Mouse (Mus musculus): ENCODE data around the gene Prss16. TPM values are rescaled to one million over a fixed set of nuclear protein-coding genes. Genes with fewer than 3 reads are reported as not detected.
A peak's percentile ranks its signal among the peaks of the same experiment; 100 is the strongest.

The Prss16 gene
- polyA plus RNA-seq, 1 experiment = 0.98 TPM

DNA sequence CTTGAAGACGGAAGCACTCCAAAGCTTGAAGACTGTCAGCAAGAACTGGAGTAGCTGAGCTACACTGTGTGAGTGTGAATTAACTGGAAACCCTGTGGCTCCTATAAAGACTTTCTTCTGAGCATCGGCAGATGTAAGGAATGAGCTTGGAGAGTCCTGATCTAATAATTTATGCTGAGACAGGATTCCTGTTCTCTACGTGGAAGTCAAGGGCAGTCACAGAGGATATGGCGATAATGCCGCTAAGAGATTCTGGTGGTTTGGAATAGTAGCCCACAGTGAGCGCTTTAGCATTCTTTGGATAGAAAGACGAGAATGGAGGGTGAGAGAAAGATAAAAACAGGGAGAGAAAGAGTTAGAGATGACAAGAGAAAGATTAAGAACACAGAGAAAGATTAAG, 1.7 kb downstream of the Prss16 start:
- Histone ChIP-seq H3K4me1 (ENCODE audit: control insufficient read depth, insufficient read depth, low read length) (0 out of 2 replicates have a peak, but pooled peaks cover 2% of the 10 kb centered on the region), H3K27ac (ENCODE audit: insufficient read depth, low read length) (no peak overlapping the region), H3K4me3 (ENCODE audit: insufficient read depth, low read length) (no peak overlapping the region)
- TF ChIP-seq CTCF (IDR thresholded peaks at IDR 0.05; ENCODE audit: borderline replicate concordance, insufficient read depth, low read length) (no peak), POLR2A (IDR thresholded peaks at IDR 0.05; ENCODE audit: low read depth, low read length) (no peak)

DNA sequence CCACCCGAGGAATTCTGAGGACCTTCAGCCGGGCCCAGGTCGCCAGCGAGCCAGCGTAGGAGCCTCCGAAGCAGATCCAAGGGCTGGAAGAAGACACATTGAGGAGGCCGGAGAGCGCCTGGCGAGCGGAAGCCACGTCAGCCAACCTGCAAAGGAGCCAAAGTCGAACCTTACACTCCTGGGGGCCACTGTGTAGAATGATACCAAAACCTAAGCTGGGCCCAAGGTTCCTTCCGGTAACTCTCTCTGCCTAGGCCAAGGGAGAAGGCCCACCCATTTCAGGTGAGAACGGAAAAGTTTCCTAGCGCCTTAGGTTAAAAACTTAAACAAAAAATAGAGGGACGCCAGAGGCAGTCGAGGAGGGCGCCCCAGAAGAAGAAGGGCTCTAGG, 2.4 kb downstream of the Prss16 start:
- TF ChIP-seq CTCF (IDR thresholded peaks at IDR 0.05; ENCODE audit: borderline replicate concordance, insufficient read depth, low read length) = no peak
- TF ChIP-seq POLR2A (IDR thresholded peaks at IDR 0.05; ENCODE audit: low read depth, low read length) = no peak
- H3K4me3 ChIP-seq (ENCODE audit: insufficient read depth, low read length) = peak overlapping the region; percentile 68
- H3K4me1 ChIP-seq (ENCODE audit: control insufficient read depth, insufficient read depth, low read length) = 0 out of 2 replicates have a peak, but pooled peaks cover 2% of the 10 kb centered on the region
- no peak overlapping the region for H3K27ac ChIP-seq (ENCODE audit: insufficient read depth, low read length)

DNA sequence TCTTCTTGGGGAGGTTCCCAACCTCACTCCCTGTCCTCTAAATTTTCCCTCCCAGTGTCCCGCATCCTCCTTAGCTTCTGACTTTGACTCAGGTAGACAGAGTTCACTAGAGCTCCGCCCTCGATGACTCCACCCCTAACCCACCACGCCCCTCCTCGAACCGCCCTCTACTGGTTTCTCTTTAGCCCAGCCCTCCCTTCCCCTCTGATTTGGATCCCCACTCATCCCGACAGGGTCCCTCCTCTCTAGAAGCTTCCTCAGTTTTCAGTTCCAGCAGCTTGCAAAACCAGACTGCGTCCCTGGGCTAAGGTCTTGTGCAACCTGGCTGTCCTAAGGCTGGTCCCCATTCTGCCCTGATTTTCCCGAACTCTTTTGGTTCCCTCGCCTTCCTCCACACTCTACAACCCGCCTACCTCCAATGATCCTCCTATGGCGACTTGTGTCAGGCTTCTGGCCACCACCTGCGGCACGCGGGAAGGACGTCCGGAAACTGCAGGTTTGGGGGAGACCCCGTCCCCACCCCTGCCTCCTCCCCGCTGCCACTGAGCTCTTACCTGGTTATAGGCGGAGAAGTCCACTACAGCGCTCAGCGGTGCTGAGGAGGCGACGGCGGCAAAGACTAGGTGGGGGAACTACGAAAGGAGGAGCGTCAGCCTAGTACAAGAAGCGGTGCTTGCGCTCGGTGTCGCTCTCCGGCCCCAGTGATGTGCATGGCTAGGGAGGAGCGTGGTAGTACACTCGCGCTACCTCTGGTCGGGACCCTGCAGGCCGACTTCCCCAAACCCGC, 3.0 kb downstream of the Prss16 start:
- Histone ChIP-seq H3K4me1 (ENCODE audit: control insufficient read depth, insufficient read depth, low read length) (0 out of 2 replicates have a peak, but pooled peaks cover 2% of the 10 kb centered on the region), H3K4me3 (ENCODE audit: insufficient read depth, low read length) (peak overlapping the region; percentile 68), H3K27ac (ENCODE audit: insufficient read depth, low read length) (no peak overlapping the region)
- TF ChIP-seq CTCF (IDR thresholded peaks at IDR 0.05; ENCODE audit: borderline replicate concordance, insufficient read depth, low read length) (no peak), POLR2A (IDR thresholded peaks at IDR 0.05; ENCODE audit: low read depth, low read length) (no peak; the same call in 1 of the 2 replicates)

GRCm38 (mm10) chr13:22005605-22006333, 3.8 kb downstream of the Prss16 start:
- Histone ChIP-seq H3K27ac (ENCODE audit: insufficient read depth, low read length) (no peak overlapping the region), H3K4me1 (ENCODE audit: control insufficient read depth, insufficient read depth, low read length) (0 out of 2 replicates have a peak, but pooled peaks cover 2% of the 10 kb centered on the region), H3K4me3 (ENCODE audit: insufficient read depth, low read length) (peak overlapping the region; percentile 68)
- TF ChIP-seq CTCF (IDR thresholded peaks at IDR 0.05; ENCODE audit: borderline replicate concordance, insufficient read depth, low read length) = no peak

DNA sequence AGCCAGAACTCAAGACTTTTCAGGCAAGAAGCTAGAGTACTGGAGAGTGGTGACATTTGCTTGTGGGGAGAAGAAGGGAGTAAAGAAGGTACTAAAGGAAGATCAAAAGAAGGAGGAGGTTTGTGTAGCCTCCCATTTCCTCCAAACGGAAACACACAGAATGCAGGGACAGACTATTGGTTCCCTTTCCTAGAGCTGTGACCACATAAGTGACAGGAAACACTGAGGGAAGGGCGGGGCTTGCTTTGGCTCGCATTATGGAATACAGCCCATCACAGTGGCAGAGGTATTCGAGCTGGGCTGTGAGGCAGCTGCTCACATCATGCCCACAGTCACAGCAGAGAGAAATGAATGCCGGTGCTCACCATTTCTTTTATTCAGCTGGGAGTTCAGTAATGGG, 7.7 kb downstream of the Prss16 start:
- Histone ChIP-seq H3K27ac (ENCODE audit: insufficient read depth, low read length) (no peak overlapping the region), H3K4me1 (ENCODE audit: control insufficient read depth, insufficient read depth, low read length) (no peaks in the 10 kb centered on the region), H3K4me3 (ENCODE audit: insufficient read depth, low read length) (no peak overlapping the region)
- no peak for TF ChIP-seq POLR2A (IDR thresholded peaks at IDR 0.05; ENCODE audit: low read depth, low read length)
- TF ChIP-seq CTCF (IDR thresholded peaks at IDR 0.05; ENCODE audit: borderline replicate concordance, insufficient read depth, low read length) = no peak

GRCm38 (mm10) chr13:22001346-22001745, 8.2 kb downstream of the Prss16 start:
- H3K4me3 ChIP-seq (ENCODE audit: insufficient read depth, low read length) = no peak overlapping the region
- TF ChIP-seq CTCF (IDR thresholded peaks at IDR 0.05; ENCODE audit: borderline replicate concordance, insufficient read depth, low read length) = no peak
- TF ChIP-seq POLR2A (IDR thresholded peaks at IDR 0.05; ENCODE audit: low read depth, low read length) = no peak

DNA sequence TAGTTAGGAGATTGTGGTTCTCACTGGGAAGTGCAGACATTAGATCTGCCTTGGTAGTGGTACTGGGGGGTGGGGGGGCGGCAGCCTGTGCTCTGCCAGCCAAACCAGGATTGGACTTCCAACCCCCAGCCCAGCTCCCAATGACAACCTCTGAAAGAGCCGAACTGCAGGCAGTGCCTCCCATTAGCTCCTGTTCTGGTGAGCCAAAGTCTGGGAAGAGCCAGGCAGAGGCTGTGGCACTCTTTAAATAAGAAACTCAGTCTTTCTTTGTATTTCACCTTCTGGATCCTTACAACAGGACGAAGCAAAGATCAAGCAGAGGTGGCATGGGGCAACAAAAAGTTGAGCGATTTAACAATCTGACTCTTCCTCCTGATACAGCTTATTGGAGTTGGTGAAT, 10.4 kb downstream of the Prss16 start:
- Histone ChIP-seq H3K4me3 (ENCODE audit: insufficient read depth, low read length) (no peak overlapping the region), H3K27ac (ENCODE audit: insufficient read depth, low read length) (no peak overlapping the region), H3K4me1 (ENCODE audit: control insufficient read depth, insufficient read depth, low read length) (no peaks in the 10 kb centered on the region)
- no peak for TF ChIP-seq POLR2A (IDR thresholded peaks at IDR 0.05; ENCODE audit: low read depth, low read length)
- no peak for TF ChIP-seq CTCF (IDR thresholded peaks at IDR 0.05; ENCODE audit: borderline replicate concordance, insufficient read depth, low read length)

More at GRCm38 (mm10) chr13:22001346-22001745, 8.2 kb downstream of the Prss16 start:
- no peak overlapping the region for H3K27ac ChIP-seq (ENCODE audit: insufficient read depth, low read length)
- H3K4me1 ChIP-seq (ENCODE audit: control insufficient read depth, insufficient read depth, low read length) = no peaks in the 10 kb centered on the region

DNA sequence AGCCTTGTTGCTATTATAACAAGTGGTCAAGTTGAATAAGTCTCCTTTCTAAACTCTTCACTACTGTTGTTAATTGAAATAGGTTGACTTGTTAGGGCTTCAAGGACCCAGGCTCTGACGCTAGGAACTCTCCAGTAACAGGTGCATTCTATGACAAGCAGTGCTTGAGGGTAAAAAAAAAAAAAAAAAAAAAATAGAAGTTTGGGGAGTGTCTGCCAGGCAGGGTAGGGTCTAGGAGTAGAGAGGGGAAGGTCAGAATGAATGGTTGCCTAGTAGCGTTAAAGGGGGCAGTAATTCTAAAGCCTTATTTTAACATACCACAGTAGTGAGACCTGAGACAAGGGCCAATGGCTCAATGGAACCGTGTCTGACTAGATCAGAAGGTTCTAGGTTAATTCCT, 11.1 kb downstream of the Prss16 start:
- no peak for TF ChIP-seq CTCF (IDR thresholded peaks at IDR 0.05; ENCODE audit: borderline replicate concordance, insufficient read depth, low read length)
- TF ChIP-seq POLR2A (IDR thresholded peaks at IDR 0.05; ENCODE audit: low read depth, low read length) = no peak
- no peak overlapping the region for H3K27ac ChIP-seq (ENCODE audit: insufficient read depth, low read length)
- no peak overlapping the region for H3K4me3 ChIP-seq (ENCODE audit: insufficient read depth, low read length)
- no peaks in the 10 kb centered on the region for H3K4me1 ChIP-seq (ENCODE audit: control insufficient read depth, insufficient read depth, low read length)

GRCm38 (mm10) chr13:21997821-21998220, 11.7 kb downstream of the Prss16 start:
- H3K4me3 ChIP-seq (ENCODE audit: insufficient read depth, low read length) = no peak overlapping the region; the same call in 1 of the 2 replicates
- H3K4me1 ChIP-seq (ENCODE audit: control insufficient read depth, insufficient read depth, low read length) = no peaks in the 10 kb centered on the region
- no peak overlapping the region for H3K27ac ChIP-seq (ENCODE audit: insufficient read depth, low read length)
- TF ChIP-seq CTCF (IDR thresholded peaks at IDR 0.05; ENCODE audit: borderline replicate concordance, insufficient read depth, low read length) (no peak), POLR2A (IDR thresholded peaks at IDR 0.05; ENCODE audit: low read depth, low read length) (no peak)
